26 mouse cellular contexts compared by ENCODE assay signal in the genomic region with DNA sequence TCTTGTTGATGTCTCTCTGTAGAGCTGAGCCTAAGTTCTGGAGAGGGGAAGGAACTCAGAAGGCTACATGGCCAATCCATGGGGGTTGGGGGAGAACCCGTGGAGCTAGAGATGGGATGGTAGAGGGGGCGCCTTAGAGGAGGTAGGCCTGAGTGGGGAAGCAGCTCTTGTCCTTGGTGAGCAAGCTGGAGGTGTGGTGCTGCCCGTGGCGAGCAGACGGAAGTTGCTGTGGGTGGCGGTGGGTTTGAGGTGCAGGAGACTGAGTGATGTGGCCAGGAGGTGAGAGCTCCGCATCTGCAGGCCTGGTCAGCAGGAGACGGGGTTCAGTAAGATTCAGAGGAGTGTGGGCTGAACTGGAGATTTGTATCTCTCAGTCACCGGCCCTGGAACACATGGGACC. TPM values are rescaled to one million over a fixed set of nuclear protein-coding genes. Genes with fewer than 3 reads are reported as not detected.
DNase-seq lines count a peak whose midpoint lies in the region; TF ChIP-seq lines count a peak whose summit lies in the region.
"Had no signal": no experiment of that assay in that cellular context is flagged by ENCODE, and none has a peak within 500 bp of the region (broad histone marks: within the 10 kb centered on the region; RNA-seq: fewer than 3 reads in every experiment).

No protein-coding gene starts in this region.

- DNase-seq in spleen, adult 18-20 months: peak; percentile 30 to 46
- DNase-seq in spleen, postnatal 10 days (ENCODE audit: low spot score in 2 of 2): no peak
- peak; percentile 56 for DNase-seq in induced T-regulatory cell, adult 2 months (ENCODE audit: low read depth)
- DNase-seq in naive thymus-derived CD4-positive, alpha-beta T cell, adult 2 months (ENCODE audit: low read depth): peak; percentile 41
- DNase-seq in T-cell, adult 2 months (ENCODE audit: low spot score): no peak
- no peak for DNase-seq in retina, embryonic 14.5 days (ENCODE audit: low spot score)
- DNase-seq: adrenal gland, postnatal 10 days; cerebellum, adult 11-12 months; cerebellum, postnatal 14 days; embryo, embryonic 11 days; gastrocnemius, postnatal 10 days; heart, adult 2 months; heart, postnatal 4 days; kidney, adult 11 months; thymus, postnatal 14 days had no signal

- peak overlapping the region; percentile 86 for H3K27ac ChIP-seq in bone marrow, adult 2 months (ENCODE audit: control insufficient read depth, insufficient read depth, low read depth, low read length, poor library complexity)
- H3K27ac ChIP-seq: embryonic facial prominence, embryonic 15.5 days; heart, adult 2 months; heart, embryonic 15.5 days; hindbrain, embryonic 15.5 days; kidney, postnatal 0 days; limb, embryonic 13.5 days; lung, embryonic 15.5 days; midbrain, embryonic 15.5 days; stomach, postnatal 0 days had no signal

- whole genome bisulfite sequencing in bone marrow, adult 2 months: 14% methylated on average over 9 of the region's 9 CpGs

- TF ChIP-seq CTCF in bone marrow, adult 2 months (IDR thresholded peaks at IDR 0.05; ENCODE audit: control insufficient read depth, insufficient read depth, low read length): no peak

- H3K4me3 ChIP-seq in bone marrow, adult 2 months (replicated peaks; ENCODE audit: control insufficient read depth, low read depth, low read length): peak overlapping the region; percentile 18
- H3K4me3 ChIP-seq: embryonic facial prominence, embryonic 15.5 days; heart, adult 2 months; heart, embryonic 15.5 days; hindbrain, embryonic 15.5 days; limb, embryonic 13.5 days; lung, embryonic 15.5 days; midbrain, embryonic 15.5 days had no signal

- peaks cover 10% of the 10 kb centered on the region for H3K4me1 ChIP-seq in bone marrow, adult 2 months (ENCODE audit: control insufficient read depth, insufficient read depth, low read length)
- H3K4me1 ChIP-seq: embryonic facial prominence, embryonic 15.5 days; hindbrain, embryonic 15.5 days; limb, embryonic 13.5 days; lung, embryonic 15.5 days; midbrain, embryonic 15.5 days had no signal

- TF ChIP-seq POLR2A in bone marrow, adult 2 months (IDR thresholded peaks at IDR 0.05; ENCODE audit: borderline replicate concordance, control insufficient read depth, low read depth, low read length): peak; percentile 42; the same call in 1 of the 2 replicates

RNA-seq across cellular contexts. Expression of a gene that starts 5.3 kb away (rescaled TPM):
- polyA plus RNA-seq in bone marrow, adult 2 months (2011; ENCODE audit: insufficient read depth, insufficient read length, low replicate concordance, missing spikeins): 28.0 and 65.7 TPM in 2 replicates
- polyA plus RNA-seq: activated CD4-positive, CD25-positive, alpha-beta regulatory T cell, adult 4 months had no signal

RNA-seq across cellular contexts. Expression of a gene that starts 17.2 kb away (rescaled TPM):
- 6.8 and 15.6 TPM in 2 replicates for polyA plus RNA-seq in bone marrow, adult 2 months (2011; ENCODE audit: insufficient read depth, insufficient read length, low replicate concordance, missing spikeins)

RNA-seq across cellular contexts. Expression of a gene that starts 30.5 kb away (rescaled TPM):
- polyA plus RNA-seq in bone marrow, adult 2 months (2011; ENCODE audit: insufficient read depth, insufficient read length, low replicate concordance, missing spikeins): 0.54 and 1.1 TPM in 2 replicates
- polyA plus RNA-seq: activated CD4-positive, CD25-positive, alpha-beta regulatory T cell, adult 4 months; hindbrain, embryonic 15.5 days; limb, embryonic 13.5 days; Patski had no signal

RNA-seq across cellular contexts. Expression of a gene that starts 33.6 kb away (rescaled TPM):
- 264 and 333 TPM in 2 replicates for polyA plus RNA-seq in bone marrow, adult 2 months (2011; ENCODE audit: insufficient read depth, insufficient read length, low replicate concordance, missing spikeins)

RNA-seq across cellular contexts. Expression of a gene that starts 52.0 kb away (rescaled TPM):
- 2.1 and 2.4 TPM in 2 replicates for polyA plus RNA-seq in bone marrow, adult 2 months (2011; ENCODE audit: insufficient read depth, insufficient read length, low replicate concordance, missing spikeins)

Comparison
In these comparisons a context has a peak if more than half of its experiments do, and no peak if none do; other contexts are left out.
1. DNase-seq: peak in spleen, adult 18-20 months (2 of 2), induced T-regulatory cell, adult 2 months (single experiment) and naive thymus-derived CD4-positive, alpha-beta T cell, adult 2 months (single experiment); none in spleen, postnatal 10 days (0 of 2), T-cell, adult 2 months (single experiment) and retina, embryonic 14.5 days (single experiment).